Mouse (Mus musculus) C2C12 (cell line): ENCODE data around the gene Adh6a.

Source experiments
- CEBPB ChIP-seq: IDR thresholded peaks from one replicate; pipeline ENCODE4 v1.6.1; 2011; ENCODE audit warnings: low read depth, mild to moderate bottlenecking, control low read depth, moderate library complexity
- CTCF ChIP-seq: IDR thresholded peaks from one replicate; pipeline ENCODE4 v1.5.1; 2011; ENCODE audit not compliant: control insufficient read depth, insufficient read depth, insufficient read length
- FOSL1 ChIP-seq: IDR thresholded peaks from one replicate; pipeline ENCODE4 v1.8.0; 2011; ENCODE audit warnings: mild to moderate bottlenecking, low read length; ENCODE audit not compliant: poor library complexity, insufficient read depth, severe bottlenecking
- MAX ChIP-seq: IDR thresholded peaks from one replicate; pipeline ENCODE4 v1.6.1; 2011; ENCODE audit warnings: mild to moderate bottlenecking, control low read depth
- MYOD1 ChIP-seq: IDR thresholded peaks from one replicate; pipeline ENCODE4 v1.6.1; 2011; ENCODE audit warnings: low read depth; ENCODE audit not compliant: control insufficient read depth, insufficient read length
- MYOG ChIP-seq: IDR thresholded peaks from one replicate; pipeline ENCODE4 v1.6.1; 2011; ENCODE audit not compliant: control insufficient read depth, insufficient read length; ENCODE audit errors: extremely low read depth
- USF1 ChIP-seq: IDR thresholded peaks from one replicate; pipeline ENCODE4 v1.6.1; 2011; ENCODE audit warnings: low read depth, mild to moderate bottlenecking, control low read depth, moderate library complexity

- TF ChIP-seq CTCF (no peak), USF1 (no peak), CEBPB (no peak), MYOG (no peak), FOSL1 (no peak), MAX (no peak), MYOD1 (no peak)
These were observed 47.6 kb downstream of the Adh6a start for GRCm38 (mm10) chr3:138360721-138361120.
